Mouse (Mus musculus) MN1 (cell line): Measurements from ENCODE around the gene Scai.
A peak's percentile ranks its signal among the peaks of the same experiment; 100 is the strongest.
"Not testable (repeated sequence)": the region's sequence is repeated elsewhere in the genome, so short reads cannot be mapped to it uniquely, and the experiment has no call there.

Experiments
- DNase-seq: peaks from one replicate; pipeline ENCODE4 v3.0.0-alpha.2; 2016; ENCODE audit warnings: low spot score

Gene Scai

GRCm38 (mm10) chr2:39129526-39130326, 60.8 kb downstream of the Scai start:
- DNase-seq = no peak

GRCm38 (mm10) chr2:39124167-39124566, 66.4 kb downstream of the Scai start:
- no peak for DNase-seq

GRCm38 (mm10) chr2:39121137-39121536, 69.4 kb downstream of the Scai start:
- no peak for DNase-seq

- no peak for DNase-seq
Measured at GRCm38 (mm10) chr2:39116583-39116982, 74.0 kb downstream of the Scai start.

- no peak for DNase-seq
Measured at GRCm38 (mm10) chr2:39114093-39114492, 76.4 kb downstream of the Scai start.

GRCm38 (mm10) chr2:39110514-39110913, 80.0 kb downstream of the Scai start:
- no peak for DNase-seq

- DNase-seq = not testable (repeated sequence)
Measured at GRCm38 (mm10) chr2:39109712-39110111, 80.8 kb downstream of the Scai start.

- DNase-seq = not testable (repeated sequence)
Measured at GRCm38 (mm10) chr2:39099951-39100350, 90.6 kb downstream of the Scai start.

- DNase-seq = no peak
Measured at GRCm38 (mm10) chr2:39097993-39098392, 92.5 kb downstream of the Scai start.

- DNase-seq = no peak
Measured at GRCm38 (mm10) chr2:39091966-39092365, 98.6 kb downstream of the Scai start.

- DNase-seq = no peak
Measured at GRCm38 (mm10) chr2:39082706-39083105, 107.8 kb downstream of the Scai start.

GRCm38 (mm10) chr2:39070666-39071065, 119.9 kb downstream of the Scai start:
- DNase-seq = no peak

- DNase-seq = peak; percentile 37
Measured at GRCm38 (mm10) chr2:39069096-39069495, 121.4 kb downstream of the Scai start.

- peak; percentile 100 for DNase-seq
Measured at GRCm38 (mm10) chr2:39065400-39065987, 125.0 kb downstream of the Scai start, which contains the start of gene Golga1. Gene Golga1 (minus strand): TSS chr2:39065541.

GRCm38 (mm10) chr2:39064687-39065399, 125.7 kb downstream of the Scai start:
- DNase-seq = no peak

GRCm38 (mm10) chr2:39048515-39048914, 142.0 kb downstream of the Scai start:
- no peak for DNase-seq

GRCm38 (mm10) chr2:39040215-39040614, 150.3 kb downstream of the Scai start:
- no peak for DNase-seq

- no peak for DNase-seq
Measured at GRCm38 (mm10) chr2:39031611-39032010, 158.9 kb downstream of the Scai start.

GRCm38 (mm10) chr2:39020004-39020403, 170.5 kb downstream of the Scai start:
- DNase-seq = no peak

GRCm38 (mm10) chr2:39016581-39016980, 174.0 kb downstream of the Scai start:
- no peak for DNase-seq
